Mouse (Mus musculus) CH12.LX (cell line): ENCODE measurements around the gene Gm45799. TPM values are rescaled to one million over a fixed set of nuclear protein-coding genes. Genes with fewer than 3 reads are reported as not detected.

Experiments
- DNase-seq: peaks from one replicate; pipeline ENCODE4 v3.0.0-alpha.2; 2013; ENCODE audit errors: extremely low read depth
- H3K27ac ChIP-seq: 2 replicates; pipeline ENCODE4 v1.5.1; 2012; ENCODE audit warnings: low read depth, mild to moderate bottlenecking, control low read depth, moderate library complexity; ENCODE audit not compliant: insufficient read depth
- H3K27me3 ChIP-seq: replicated peaks from 2 replicates; pipeline ENCODE3; 2012; ENCODE audit warnings: inconsistent platforms
- H3K36me3 ChIP-seq, 2 experiments: replicated peaks in 1 of 2; 2 replicates each; pipeline versions ENCODE3 to v1.6.1; 2012; ENCODE audit warnings: inconsistent platforms in 1 of 2, low read length in 1 of 2, mild to moderate bottlenecking in 1 of 2, mixed read lengths in 1 of 2, moderate library complexity in 1 of 2; ENCODE audit not compliant: control insufficient read depth in 1 of 2, insufficient read depth in 1 of 2
- H3K4me1 ChIP-seq, 2 experiments: 2 replicates each; pipeline ENCODE4 v1.6.1; 2012; ENCODE audit warnings: inconsistent platforms in 1 of 2, moderate library complexity in 1 of 2; ENCODE audit not compliant: insufficient read depth in 2 of 2, control insufficient read depth in 1 of 2
- H3K4me2 ChIP-seq: 2 replicates; pipeline ENCODE4 v1.6.1; 2012; ENCODE audit warnings: low read depth, mild to moderate bottlenecking, control low read depth; ENCODE audit not compliant: poor library complexity, insufficient read depth, severe bottlenecking
- H3K4me3 ChIP-seq, 3 experiments: fragments of 150-350 bp in 1 of 3; sonication (generic) in 1 of 3; replicated peaks in 1 of 3; 2 replicates each; pipeline versions ENCODE3 to v1.5.1; 2011 to 2012; ENCODE audit warnings: low read depth in 2 of 3, low read length in 2 of 3, mild to moderate bottlenecking in 2 of 3, moderate library complexity in 2 of 3, control low read depth in 1 of 3, improper control_type of control experiment in 1 of 3, inconsistent platforms in 1 of 3, mixed read lengths in 1 of 3; ENCODE audit not compliant: poor library complexity in 1 of 3
- H3K79me2 ChIP-seq: replicated peaks from 2 replicates; pipeline ENCODE4 v1.6.1; 2012; ENCODE audit warnings: mild to moderate bottlenecking, moderate library complexity; ENCODE audit not compliant: control insufficient read depth, poor library complexity, insufficient read depth, severe bottlenecking; ENCODE audit errors: extremely low read depth
- H3K9ac ChIP-seq: 2 replicates; pipeline ENCODE4 v1.6.1; 2012; ENCODE audit warnings: low read depth, mild to moderate bottlenecking, control low read depth, moderate library complexity; ENCODE audit not compliant: insufficient read depth
- H3K9me3 ChIP-seq: replicated peaks from 2 replicates; pipeline ENCODE3; 2012; ENCODE audit warnings: low read length, inconsistent platforms, mixed read lengths
- CTCF ChIP-seq, 2 experiments: IDR thresholded peaks in 1 of 2; conservative IDR thresholded peaks in 1 of 2; 2 replicates each; pipeline ENCODE4 v1.5.1; 2011 to 2012; ENCODE audit warnings: low read depth in 2 of 2, low read length in 2 of 2, improper control_type of control experiment in 1 of 2, inconsistent platforms in 1 of 2, mild to moderate bottlenecking in 1 of 2, moderate library complexity in 1 of 2
- EP300 ChIP-seq: IDR thresholded peaks from 2 replicates; pipeline ENCODE4 v1.6.1; 2011; ENCODE audit warnings: low read length, improper control_type of control experiment
- ETS1 ChIP-seq: conservative IDR thresholded peaks from 2 replicates; pipeline ENCODE4 v1.6.1; 2012; ENCODE audit warnings: low read depth, mild to moderate bottlenecking, inconsistent platforms, low read length, improper control_type of control experiment, moderate library complexity
- GABPA ChIP-seq: IDR thresholded peaks from 2 replicates; pipeline ENCODE4 v1.6.1; 2012; ENCODE audit warnings: low read depth, low read length, improper control_type of control experiment, inconsistent platforms; ENCODE audit not compliant: insufficient replicate concordance
- JUN ChIP-seq: IDR thresholded peaks from 2 replicates; pipeline ENCODE4 v1.6.1; 2011; ENCODE audit warnings: low read depth, mild to moderate bottlenecking, low read length, improper control_type of control experiment, moderate library complexity; ENCODE audit not compliant: insufficient read depth
- KAT2A ChIP-seq: IDR thresholded peaks from 2 replicates; pipeline ENCODE4 v1.6.1; 2012; ENCODE audit warnings: low read length, improper control_type of control experiment, inconsistent platforms; ENCODE audit not compliant: insufficient replicate concordance
- MAX ChIP-seq: IDR thresholded peaks from 2 replicates; pipeline ENCODE4 v1.6.1; 2011; ENCODE audit warnings: low read length, improper control_type of control experiment
- MAZ ChIP-seq: IDR thresholded peaks from 2 replicates; pipeline ENCODE4 v1.6.1; 2012; ENCODE audit warnings: low read depth, mild to moderate bottlenecking, inconsistent platforms, low read length, improper control_type of control experiment, moderate library complexity
- MEF2A ChIP-seq: IDR thresholded peaks from 2 replicates; pipeline ENCODE4 v1.6.1; 2014; ENCODE audit warnings: low read depth, mild to moderate bottlenecking, inconsistent platforms, low read length, improper control_type of control experiment, borderline replicate concordance
- MXI1 ChIP-seq: IDR thresholded peaks from 2 replicates; pipeline ENCODE4 v1.6.1; 2011; ENCODE audit warnings: mild to moderate bottlenecking, low read depth, low read length, improper control_type of control experiment
- PAX5 ChIP-seq: IDR thresholded peaks from 2 replicates; pipeline ENCODE4 v1.6.1; 2012; ENCODE audit warnings: low read length, inconsistent platforms, mixed read lengths
- POLR2A ChIP-seq: IDR thresholded peaks from 2 replicates; pipeline ENCODE4 v1.6.1; 2011; ENCODE audit warnings: low read depth, mild to moderate bottlenecking, improper control_type of control experiment, low read length
- POLR2AphosphoS2 ChIP-seq: IDR thresholded peaks from 2 replicates; pipeline ENCODE4 v1.6.1; 2011; ENCODE audit warnings: low read depth, low read length, improper control_type of control experiment
- RAD21 ChIP-seq: IDR thresholded peaks from 2 replicates; pipeline ENCODE4 v1.6.1; 2011; ENCODE audit warnings: low read depth, mild to moderate bottlenecking, low read length, improper control_type of control experiment, moderate library complexity
- RCOR1 ChIP-seq: conservative IDR thresholded peaks from 2 replicates; pipeline ENCODE4 v1.6.1; 2012; ENCODE audit warnings: low read depth, mild to moderate bottlenecking, inconsistent platforms, low read length, improper control_type of control experiment
- SIN3A ChIP-seq: IDR thresholded peaks from 2 replicates; pipeline ENCODE4 v1.6.1; 2012; ENCODE audit warnings: low read length, improper control_type of control experiment, inconsistent platforms
- TCF12 ChIP-seq: IDR thresholded peaks from 2 replicates; pipeline ENCODE4 v1.6.1; 2014; ENCODE audit warnings: low read depth, mild to moderate bottlenecking, inconsistent platforms, low read length, improper control_type of control experiment
- UBTF ChIP-seq: IDR thresholded peaks from 2 replicates; pipeline ENCODE4 v1.6.1; 2012; ENCODE audit warnings: low read depth, mild to moderate bottlenecking, inconsistent platforms, low read length, improper control_type of control experiment, moderate library complexity
- USF1 ChIP-seq: IDR thresholded peaks from 2 replicates; pipeline ENCODE4 v1.6.1; 2014; ENCODE audit warnings: low read depth, mild to moderate bottlenecking, inconsistent platforms, low read length, improper control_type of control experiment
- USF2 ChIP-seq: conservative IDR thresholded peaks from 2 replicates; pipeline ENCODE4 v1.6.1; 2011; ENCODE audit warnings: low read depth, low read length, improper control_type of control experiment
- ZC3H11A ChIP-seq: IDR thresholded peaks from 2 replicates; pipeline ENCODE4 v1.6.1; 2012; ENCODE audit warnings: low read depth, mild to moderate bottlenecking, inconsistent platforms, low read length, improper control_type of control experiment
- ZMIZ1 ChIP-seq: IDR thresholded peaks from 2 replicates; pipeline ENCODE4 v1.6.1; 2012; ENCODE audit warnings: low read depth, mild to moderate bottlenecking, inconsistent platforms, low read length, improper control_type of control experiment
- dilution Hi-C: fragments of 300-500 bp; cut with MboI; formaldehyde crosslinking; loops from 2 replicates; pipeline ENCODE4 v1.14.3; 2020; ENCODE audit warnings: low sequenced_read_pairs; ENCODE audit not compliant: extremely low pct_unique_long_range_greater_than_20kb, extremely low pct_ligation_motif_present
- in situ Hi-C: fragments of 300-500 bp; cut with MboI; formaldehyde crosslinking; loops from 3 replicates; pipeline ENCODE4 v1.14.3; 2019; ENCODE audit warnings: low sequenced_read_pairs, low pct_ligation_motif_present, low pct_unique_long_range_greater_than_20kb, mixed read lengths
- polyA plus RNA-seq: library from polyadenylated mRNA; unstranded; fragments of >175 nt; gene quantifications from 2 replicates; pipeline ENCODE4 v1.2.1, GENCODE M21; 2012; ENCODE audit warnings: low read depth; ENCODE audit not compliant: insufficient read length
- total RNA-seq, 2 experiments: library from RNA; depleted of rRNA; stranded (reverse); fragments of 300-350 nt in 1 of 2; fragments of >200 nt in 1 of 2; gene quantifications; 2 replicates each; pipeline ENCODE4 v1.2.3; 2012 to 2014

Gene Gm45799
- total and polyA plus RNA-seq, 3 experiments, result 51.6 to 54.4 (median 54.0) TPM

DNA sequence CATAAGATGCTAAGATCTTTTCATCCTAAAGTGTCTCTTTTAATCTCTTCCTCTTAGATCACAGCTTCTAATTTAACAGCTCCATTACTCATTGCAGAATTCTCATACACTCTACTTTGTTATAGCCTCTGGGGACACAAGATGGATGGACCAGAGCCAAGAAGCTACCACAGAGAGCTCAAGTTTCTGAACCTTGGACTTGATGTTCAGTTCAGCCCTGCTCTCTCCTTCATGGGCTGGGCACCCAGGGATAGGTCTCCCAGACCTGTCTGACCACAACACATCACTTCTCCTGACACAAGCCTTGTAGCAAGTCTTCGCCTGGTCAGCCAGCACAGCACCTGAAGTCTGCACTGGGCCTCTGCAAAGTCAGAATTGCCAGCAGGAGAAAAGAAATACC, 26.0 kb upstream of the Gm45799 start:
- Histone ChIP-seq H3K9me3 (no peaks in the 10 kb centered on the region), H3K4me3 (no peak overlapping the region), H3K36me3 (peaks cover 14 to 60% of the 10 kb centered on the region in 2 experiments), H3K4me1 (peaks cover 0 to 4% of the 10 kb centered on the region in 2 experiments; a peak in 1 of 4 replicates), H3K79me2 (no peaks in the 10 kb centered on the region), H3K27me3 (no peaks in the 10 kb centered on the region), H3K4me2 (no peak overlapping the region)
- dilution Hi-C loops, result no loop called here
- TF ChIP-seq RCOR1 (no peak), POLR2A (no peak)
- TF ChIP-seq, all 38 proteins: peak for 0
- in situ Hi-C loops, result no loop called here
- no peak for DNase-seq
- Histone ChIP-seq H3K9ac (no peak overlapping the region), H3K27ac (no peak overlapping the region)

DNA sequence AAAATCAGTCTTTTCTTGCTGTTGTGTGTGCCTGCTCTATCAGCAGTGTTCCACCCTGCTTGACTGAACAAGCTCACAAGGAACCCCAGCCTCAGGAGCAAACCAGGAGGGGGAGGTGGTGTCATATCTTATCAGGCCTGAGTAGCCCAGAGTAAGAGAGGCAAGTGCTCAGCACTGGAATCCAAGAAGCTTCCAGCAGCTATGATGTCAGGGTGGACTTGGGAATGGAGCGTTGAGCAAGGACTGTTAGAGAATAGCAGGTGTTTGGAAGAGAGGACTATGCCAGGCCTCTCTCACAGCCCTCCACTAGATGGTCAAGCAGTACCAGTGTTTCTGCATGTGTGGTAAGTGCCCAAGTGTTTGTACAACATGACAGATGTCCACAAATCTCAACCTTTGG, 24.6 kb upstream of the Gm45799 start:
- in situ Hi-C loops (no loop called here), dilution Hi-C loops (no loop called here)
- no peak for DNase-seq
- Histone ChIP-seq H3K4me3 (no peak overlapping the region), H3K27ac (no peak overlapping the region), H3K4me2 (no peak overlapping the region), H3K27me3 (no peaks in the 10 kb centered on the region), H3K36me3 (peaks cover 14 to 69% of the 10 kb centered on the region in 2 experiments), H3K9me3 (no peaks in the 10 kb centered on the region), H3K79me2 (no peaks in the 10 kb centered on the region), H3K9ac (no peak overlapping the region), H3K4me1 (peaks cover 0 to 4% of the 10 kb centered on the region in 2 experiments; a peak in 1 of 4 replicates)
- no peak for TF ChIP-seq MEF2A
- TF ChIP-seq ZMIZ1, result no peak

DNA sequence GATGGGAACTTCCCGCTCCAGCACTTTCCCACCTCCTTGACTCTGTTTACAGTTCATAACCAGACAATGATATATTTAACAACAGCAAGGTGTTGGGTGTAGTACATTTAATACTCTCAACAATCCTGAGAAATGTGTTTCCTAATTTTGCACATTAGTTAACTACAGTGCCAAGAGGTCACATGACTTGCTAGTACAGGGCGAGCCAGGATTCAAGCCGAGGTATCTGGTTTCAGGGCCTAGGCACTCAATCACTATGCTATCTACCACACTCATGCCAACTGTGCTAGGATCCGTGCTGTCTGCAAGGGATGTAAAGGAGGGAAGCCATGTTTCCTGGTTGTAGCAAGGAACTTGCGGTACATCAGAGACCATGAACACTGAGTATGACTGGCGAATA, 23.8 kb upstream of the Gm45799 start:
- no peaks in the 10 kb centered on the region for H3K9me3 ChIP-seq
- H3K36me3 ChIP-seq, result peaks cover 10 to 66% of the 10 kb centered on the region in 2 experiments
- in situ Hi-C loops, result no loop called here
- peaks cover 0 to 4% of the 10 kb centered on the region in 2 experiments; a peak in 1 of 4 replicates for H3K4me1 ChIP-seq
- H3K79me2 ChIP-seq, result no peaks in the 10 kb centered on the region
- H3K27ac ChIP-seq, result no peak overlapping the region
- no peak overlapping the region for H3K4me2 ChIP-seq
- no peak overlapping the region for H3K4me3 ChIP-seq
- dilution Hi-C loops, result no loop called here
- no peaks in the 10 kb centered on the region for H3K27me3 ChIP-seq
- H3K9ac ChIP-seq, result no peak overlapping the region
- DNase-seq, result no peak
- no peak for TF ChIP-seq TCF12
- no peak for TF ChIP-seq KAT2A
- TF ChIP-seq JUN, result no peak
- TF ChIP-seq EP300, result no peak
- TF ChIP-seq GABPA, result no peak
- TF ChIP-seq USF1, result no peak
- TF ChIP-seq UBTF, result no peak
- no peak for TF ChIP-seq MXI1
- TF ChIP-seq POLR2AphosphoS2, result no peak
- no peak for TF ChIP-seq RAD21
- TF ChIP-seq SIN3A, result no peak
- TF ChIP-seq CTCF (conservative IDR thresholded peaks at IDR 0.05 in 1 of 2, IDR thresholded peaks at IDR 0.05 in 1 of 2; ENCODE audit: low read depth in 2 of 2, low read length in 2 of 2), result no peak
- no peak for TF ChIP-seq MAX
- TF ChIP-seq ZC3H11A, result no peak
- TF ChIP-seq ETS1, result no peak
- TF ChIP-seq MAZ, result no peak
- no peak for TF ChIP-seq RCOR1
- no peak for TF ChIP-seq PAX5
- no peak for TF ChIP-seq USF2
